Mouse (Mus musculus): ENCODE results near the gene Def6. TPM values are rescaled to one million over a fixed set of nuclear protein-coding genes. Genes with fewer than 3 reads are reported as not detected.

The Def6 gene
- polyA plus RNA-seq, 1 experiment from 2014 or later, result 2.9 TPM

GRCm38 (mm10) chr17:28253216-28253615 is 45.6 kb downstream of the Def6 start:
- H3K4me3 ChIP-seq (ENCODE audit: low read depth, low read length), result no peak overlapping the region
- H3K9ac ChIP-seq (ENCODE audit: low read depth, low read length), result no peak overlapping the region
- H3K27me3 ChIP-seq (ENCODE audit: control insufficient read depth, insufficient read depth, low read length), result no peaks in the 10 kb centered on the region
- DNase-seq (ENCODE audit: low spot score) (peak; percentile 10), ATAC-seq (ENCODE audit: low FRiP score) (no peak)
- no peak overlapping the region for H3K27ac ChIP-seq (ENCODE audit: low read depth, low read length)
- H3K4me1 ChIP-seq (replicated peaks; ENCODE audit: control insufficient read depth, insufficient read depth, low read length), result no peaks in the 10 kb centered on the region
- H3K9me3 ChIP-seq (ENCODE audit: control insufficient read depth, low read length), result no peaks in the 10 kb centered on the region
- H3K4me2 ChIP-seq (replicated peaks; ENCODE audit: low read depth, low read length), result no peak overlapping the region
- no peaks in the 10 kb centered on the region for H3K36me3 ChIP-seq (ENCODE audit: control insufficient read depth, insufficient read depth, low read length)
- WGBS, result 74% methylated on average over 7 of the region's 7 CpGs

DNA sequence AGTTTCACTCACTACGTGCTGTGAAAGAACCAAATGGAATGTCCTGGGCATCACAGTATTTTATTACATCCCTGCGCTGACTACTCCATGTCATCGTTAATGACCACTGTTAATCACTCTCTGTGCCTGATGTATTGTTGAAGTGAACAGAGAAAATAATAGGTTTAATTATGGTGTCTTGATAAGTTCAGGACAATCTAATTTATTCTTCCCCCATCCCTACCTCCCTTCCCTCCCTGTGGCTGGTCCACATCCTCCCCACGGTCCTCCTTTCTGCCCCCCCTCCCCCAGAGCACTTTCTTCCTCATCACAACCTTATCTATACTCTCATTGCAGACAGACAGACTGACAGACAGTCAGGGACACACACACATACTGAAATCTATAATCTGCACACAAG is 47.2 kb downstream of the Def6 start:
- no peak overlapping the region for H3K27ac ChIP-seq (ENCODE audit: low read depth, low read length)
- no peak overlapping the region for H3K4me2 ChIP-seq (replicated peaks; ENCODE audit: low read depth, low read length)
- no peaks in the 10 kb centered on the region for H3K36me3 ChIP-seq (ENCODE audit: control insufficient read depth, insufficient read depth, low read length)
- DNase-seq (ENCODE audit: low spot score), result no peak
- 77% methylated on average over 4 of the region's 4 CpGs for WGBS
- H3K9me3 ChIP-seq (ENCODE audit: control insufficient read depth, low read length), result no peaks in the 10 kb centered on the region
- H3K4me3 ChIP-seq (ENCODE audit: low read depth, low read length), result no peak overlapping the region
- no peak overlapping the region for H3K9ac ChIP-seq (ENCODE audit: low read depth, low read length)
- no peaks in the 10 kb centered on the region for H3K4me1 ChIP-seq (replicated peaks; ENCODE audit: control insufficient read depth, insufficient read depth, low read length)
- no peaks in the 10 kb centered on the region for H3K27me3 ChIP-seq (ENCODE audit: control insufficient read depth, insufficient read depth, low read length)
- ATAC-seq (ENCODE audit: low FRiP score), result no peak

DNA sequence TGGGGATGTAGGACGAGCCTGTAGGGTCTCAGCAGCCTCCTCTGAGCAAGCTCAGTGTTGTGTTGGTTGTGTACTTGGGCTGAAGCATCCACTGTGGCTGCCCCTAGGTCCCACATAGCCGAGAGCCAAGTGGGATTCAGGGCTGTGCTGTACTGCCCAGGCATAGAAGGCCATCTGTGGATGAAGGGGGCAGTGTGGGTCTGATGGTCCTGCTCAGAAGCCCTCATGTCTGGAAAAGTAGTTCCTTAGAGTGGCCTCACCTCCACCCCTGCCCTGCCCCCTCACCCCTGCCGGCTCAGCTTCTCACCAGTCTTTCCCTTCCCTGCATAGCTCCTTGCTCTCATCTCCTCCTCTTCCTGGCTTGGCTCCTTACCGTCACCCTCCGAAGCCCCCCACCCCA is 48.1 kb downstream of the Def6 start:
- no peaks in the 10 kb centered on the region for H3K27me3 ChIP-seq (ENCODE audit: control insufficient read depth, insufficient read depth, low read length)
- no peak overlapping the region for H3K27ac ChIP-seq (ENCODE audit: low read depth, low read length)
- no peaks in the 10 kb centered on the region for H3K36me3 ChIP-seq (ENCODE audit: control insufficient read depth, insufficient read depth, low read length)
- ATAC-seq (ENCODE audit: low FRiP score) (no peak), DNase-seq (ENCODE audit: low spot score) (no peak)
- no peaks in the 10 kb centered on the region for H3K4me1 ChIP-seq (replicated peaks; ENCODE audit: control insufficient read depth, insufficient read depth, low read length)
- 51% methylated on average over 5 of the region's 5 CpGs for WGBS
- H3K9ac ChIP-seq (ENCODE audit: low read depth, low read length), result no peak overlapping the region
- H3K4me3 ChIP-seq (ENCODE audit: low read depth, low read length), result no peak overlapping the region
- H3K4me2 ChIP-seq (replicated peaks; ENCODE audit: low read depth, low read length), result no peak overlapping the region
- no peaks in the 10 kb centered on the region for H3K9me3 ChIP-seq (ENCODE audit: control insufficient read depth, low read length)

DNA sequence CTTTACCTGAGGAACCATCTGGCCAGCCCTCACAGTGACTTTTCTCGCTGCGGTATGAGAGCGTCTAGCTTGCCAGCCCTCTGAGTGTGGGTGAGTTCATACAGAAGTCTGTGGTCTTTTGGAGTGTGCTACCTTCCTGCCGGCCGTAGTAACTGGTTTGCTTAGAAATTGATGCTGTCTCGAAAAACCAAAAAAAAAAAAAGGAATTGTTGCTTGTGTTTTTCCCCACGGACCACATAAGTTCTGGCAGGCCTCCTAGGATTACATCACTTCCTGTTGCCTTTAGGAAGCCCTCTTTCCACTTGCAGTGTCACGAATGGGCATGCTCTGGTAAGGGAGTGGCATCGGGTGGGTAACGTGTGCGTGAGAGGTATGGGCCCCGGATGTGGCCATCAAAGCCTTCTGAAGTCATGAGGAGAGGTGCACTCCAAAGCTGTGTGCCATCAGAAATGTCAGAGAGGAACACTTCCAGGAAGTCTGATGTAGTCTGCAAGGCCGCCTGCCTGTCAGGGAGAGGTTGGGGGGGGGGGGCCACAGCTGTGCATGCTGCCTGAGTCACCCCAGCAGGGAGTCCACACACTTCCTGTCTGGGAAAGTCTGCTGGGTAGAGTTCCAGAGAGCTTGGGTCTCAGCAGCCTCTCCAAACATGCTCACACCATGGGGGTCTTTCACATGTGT is 49.2 kb downstream of the Def6 start:
- Histone ChIP-seq H3K9ac (ENCODE audit: low read depth, low read length) (no peak overlapping the region), H3K27ac (ENCODE audit: low read depth, low read length) (no peak overlapping the region), H3K27me3 (ENCODE audit: control insufficient read depth, insufficient read depth, low read length) (no peaks in the 10 kb centered on the region), H3K36me3 (ENCODE audit: control insufficient read depth, insufficient read depth, low read length) (no peaks in the 10 kb centered on the region), H3K4me1 (replicated peaks; ENCODE audit: control insufficient read depth, insufficient read depth, low read length) (no peaks in the 10 kb centered on the region), H3K4me3 (ENCODE audit: low read depth, low read length) (no peak overlapping the region), H3K4me2 (replicated peaks; ENCODE audit: low read depth, low read length) (no peak overlapping the region), H3K9me3 (ENCODE audit: control insufficient read depth, low read length) (no peaks in the 10 kb centered on the region)
- WGBS, result 68% methylated on average over 13 of the region's 13 CpGs
- ATAC-seq (ENCODE audit: low FRiP score) (no peak), DNase-seq (ENCODE audit: low spot score) (no peak)

GRCm38 (mm10) chr17:28258325-28258724 is 50.7 kb downstream of the Def6 start:
- Histone ChIP-seq H3K9me3 (ENCODE audit: control insufficient read depth, low read length) (no peaks in the 10 kb centered on the region), H3K4me2 (replicated peaks; ENCODE audit: low read depth, low read length) (no peak overlapping the region), H3K9ac (ENCODE audit: low read depth, low read length) (no peak overlapping the region), H3K36me3 (ENCODE audit: control insufficient read depth, insufficient read depth, low read length) (no peaks in the 10 kb centered on the region), H3K4me1 (replicated peaks; ENCODE audit: control insufficient read depth, insufficient read depth, low read length) (no peaks in the 10 kb centered on the region), H3K27ac (ENCODE audit: low read depth, low read length) (no peak overlapping the region), H3K4me3 (ENCODE audit: low read depth, low read length) (no peak overlapping the region), H3K27me3 (ENCODE audit: control insufficient read depth, insufficient read depth, low read length) (no peaks in the 10 kb centered on the region)
- DNase-seq (ENCODE audit: low spot score) (no peak), ATAC-seq (ENCODE audit: low FRiP score) (no peak)
- WGBS, result 86% methylated on average over 9 of the region's 9 CpGs

DNA sequence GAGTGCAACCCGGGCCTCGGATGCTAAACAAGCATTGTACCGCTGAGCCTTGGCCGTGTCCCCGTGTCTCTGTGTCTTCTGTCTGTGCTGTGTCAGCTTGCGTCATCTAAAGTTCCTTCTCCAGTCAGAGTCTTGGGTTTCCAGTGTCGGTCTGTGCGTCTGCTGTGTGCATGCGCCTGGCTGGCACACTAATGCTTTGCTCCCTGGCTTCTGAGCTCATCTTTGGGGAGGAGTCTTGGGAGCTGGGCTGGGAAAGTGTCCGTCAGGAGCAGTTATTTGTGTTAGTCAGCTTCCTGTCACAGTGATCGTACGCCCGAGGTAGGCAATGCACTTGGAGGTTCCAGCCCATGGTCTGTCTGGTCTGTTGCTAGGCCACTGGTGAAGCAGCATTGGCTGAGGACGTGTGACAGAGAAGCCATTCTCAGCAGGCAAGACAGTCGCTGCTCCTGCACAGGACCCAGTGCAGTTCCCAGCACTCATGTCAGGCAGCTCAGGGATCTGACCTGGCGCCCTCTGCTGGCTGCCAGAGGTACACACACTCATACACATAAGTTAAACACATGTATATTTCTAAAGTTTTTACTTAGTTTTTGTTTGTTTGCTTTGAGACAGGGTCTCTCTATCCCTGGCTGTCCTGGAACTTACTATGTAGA is 52.4 kb downstream of the Def6 start:
- WGBS, result 78% methylated on average over 16 of the region's 16 CpGs
- ATAC-seq (ENCODE audit: low FRiP score), result no peak
- Histone ChIP-seq H3K4me3 (ENCODE audit: low read depth, low read length) (no peak overlapping the region), H3K4me1 (replicated peaks; ENCODE audit: control insufficient read depth, insufficient read depth, low read length) (no peaks in the 10 kb centered on the region), H3K9me3 (ENCODE audit: control insufficient read depth, low read length) (no peaks in the 10 kb centered on the region), H3K4me2 (replicated peaks; ENCODE audit: low read depth, low read length) (no peak overlapping the region), H3K36me3 (ENCODE audit: control insufficient read depth, insufficient read depth, low read length) (no peaks in the 10 kb centered on the region), H3K9ac (ENCODE audit: low read depth, low read length) (no peak overlapping the region), H3K27ac (ENCODE audit: low read depth, low read length) (no peak overlapping the region), H3K27me3 (ENCODE audit: control insufficient read depth, insufficient read depth, low read length) (no peaks in the 10 kb centered on the region)
- no peak for DNase-seq (ENCODE audit: low spot score)

- no peak overlapping the region for H3K4me2 ChIP-seq (replicated peaks; ENCODE audit: low read depth, low read length)
- WGBS, result 88% methylated on average over 9 of the region's 9 CpGs
- H3K27ac ChIP-seq (ENCODE audit: low read depth, low read length), result no peak overlapping the region
- ATAC-seq (ENCODE audit: low FRiP score) (no peak), DNase-seq (ENCODE audit: low spot score) (no peak)
- no peak overlapping the region for H3K4me3 ChIP-seq (ENCODE audit: low read depth, low read length)
- H3K36me3 ChIP-seq (ENCODE audit: control insufficient read depth, insufficient read depth, low read length), result no peaks in the 10 kb centered on the region
- no peaks in the 10 kb centered on the region for H3K4me1 ChIP-seq (replicated peaks; ENCODE audit: control insufficient read depth, insufficient read depth, low read length)
- no peak overlapping the region for H3K9ac ChIP-seq (ENCODE audit: low read depth, low read length)
- no peaks in the 10 kb centered on the region for H3K27me3 ChIP-seq (ENCODE audit: control insufficient read depth, insufficient read depth, low read length)
- H3K9me3 ChIP-seq (ENCODE audit: control insufficient read depth, low read length), result no peaks in the 10 kb centered on the region
Measured at GRCm38 (mm10) chr17:28260543-28260909, 52.9 kb downstream of the Def6 start.

GRCm38 (mm10) chr17:28261795-28262194 is 54.2 kb downstream of the Def6 start:
- Histone ChIP-seq H3K4me1 (replicated peaks; ENCODE audit: control insufficient read depth, insufficient read depth, low read length) (no peaks in the 10 kb centered on the region), H3K27ac (ENCODE audit: low read depth, low read length) (no peak overlapping the region)
- 79% methylated on average over 11 of the region's 11 CpGs for WGBS

DNA sequence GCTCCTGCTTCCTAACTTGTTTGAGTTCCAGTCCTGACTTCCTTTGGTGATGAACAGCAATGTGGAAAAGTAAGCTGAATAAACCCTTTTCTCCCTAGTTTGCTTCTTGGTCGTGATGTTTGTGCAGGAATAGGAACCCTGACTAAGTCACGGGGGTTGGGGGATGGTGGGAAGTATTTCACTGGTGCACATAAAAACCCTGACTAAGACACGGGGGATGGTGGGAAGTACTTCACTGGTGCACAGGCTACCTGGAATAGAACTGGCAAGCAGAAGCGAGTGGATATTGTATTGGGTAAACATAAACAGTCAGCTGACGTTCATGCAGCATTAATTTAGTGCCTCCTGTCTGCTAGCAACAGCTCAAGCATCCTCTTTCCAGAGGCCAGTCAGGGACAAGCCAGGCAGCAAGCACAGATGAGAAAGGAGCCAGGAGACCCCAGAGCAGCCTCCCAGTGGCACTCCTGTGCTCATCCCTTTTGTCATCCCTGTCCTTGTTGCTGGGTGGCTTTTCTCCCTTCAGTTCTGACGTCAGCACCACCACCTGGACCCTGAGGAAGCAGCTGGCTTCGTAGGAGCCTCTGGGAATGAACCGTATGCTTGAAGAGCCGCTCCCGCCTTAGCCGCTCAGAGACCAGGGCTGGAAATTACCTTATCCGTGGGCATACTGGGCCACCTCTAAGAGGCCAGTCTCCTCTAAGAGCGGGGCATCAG is 55.8 kb downstream of the Def6 start:
- H3K9me3 ChIP-seq (ENCODE audit: control insufficient read depth, low read length), result no peaks in the 10 kb centered on the region
- H3K27me3 ChIP-seq (ENCODE audit: control insufficient read depth, insufficient read depth, low read length), result no peaks in the 10 kb centered on the region
- H3K4me1 ChIP-seq (replicated peaks; ENCODE audit: control insufficient read depth, insufficient read depth, low read length), result no peaks in the 10 kb centered on the region
- ATAC-seq (ENCODE audit: low FRiP score), result no peak
- DNase-seq (ENCODE audit: low spot score), result no peak
- H3K9ac ChIP-seq (ENCODE audit: low read depth, low read length), result no peak overlapping the region
- no peak overlapping the region for H3K4me2 ChIP-seq (replicated peaks; ENCODE audit: low read depth, low read length)
- H3K36me3 ChIP-seq (ENCODE audit: control insufficient read depth, insufficient read depth, low read length), result no peaks in the 10 kb centered on the region
- no peak overlapping the region for H3K4me3 ChIP-seq (ENCODE audit: low read depth, low read length)
- WGBS, result 79% methylated on average over 13 of the region's 13 CpGs
- H3K27ac ChIP-seq (ENCODE audit: low read depth, low read length), result no peak overlapping the region

More at GRCm38 (mm10) chr17:28261795-28262194, 54.2 kb downstream of the Def6 start:
- ATAC-seq (ENCODE audit: low FRiP score) (no peak), DNase-seq (ENCODE audit: low spot score) (no peak)
- Histone ChIP-seq H3K36me3 (ENCODE audit: control insufficient read depth, insufficient read depth, low read length) (no peaks in the 10 kb centered on the region), H3K27me3 (ENCODE audit: control insufficient read depth, insufficient read depth, low read length) (no peaks in the 10 kb centered on the region), H3K9ac (ENCODE audit: low read depth, low read length) (no peak overlapping the region), H3K4me3 (ENCODE audit: low read depth, low read length) (no peak overlapping the region), H3K9me3 (ENCODE audit: control insufficient read depth, low read length) (no peaks in the 10 kb centered on the region), H3K4me2 (replicated peaks; ENCODE audit: low read depth, low read length) (no peak overlapping the region)
